Mouse (Mus musculus) kidney, embryonic 15.5 days (tissue): Measurements from ENCODE around the gene Ddit4. TPM values are rescaled to one million over a fixed set of nuclear protein-coding genes. Genes with fewer than 3 reads are reported as not detected.
A peak's percentile ranks its signal among the peaks of the same experiment; 100 is the strongest.

Source experiments
- ATAC-seq: fragments of 200-750 bp; cut with Nextera tagmentation; replicated peaks from 2 replicates; pipeline ENCODE4 v1.8.0; 2017; ENCODE audit warnings: moderate TSS enrichment; ENCODE audit not compliant: low FRiP score
- H3K27ac ChIP-seq: fragments of 300-500 bp; sonication (generic); 2 replicates; pipeline ENCODE4 v1.5.1; 2015; ENCODE audit warnings: mild to moderate bottlenecking, inconsistent platforms
- H3K27me3 ChIP-seq: fragments of 300-500 bp; sonication (generic); 2 replicates; pipeline ENCODE4 v1.6.1; 2015; ENCODE audit warnings: inconsistent platforms
- H3K36me3 ChIP-seq: fragments of 300-500 bp; sonication (generic); 2 replicates; pipeline ENCODE4 v1.6.1; 2015; ENCODE audit warnings: inconsistent platforms
- H3K4me1 ChIP-seq: fragments of 300-500 bp; sonication (generic); 2 replicates; pipeline ENCODE4 v1.6.1; 2015; ENCODE audit warnings: inconsistent platforms
- H3K4me2 ChIP-seq: fragments of 300-500 bp; sonication (generic); 2 replicates; pipeline ENCODE4 v1.6.1; 2015; ENCODE audit warnings: moderate library complexity, mild to moderate bottlenecking, inconsistent platforms
- H3K4me3 ChIP-seq: fragments of 300-500 bp; sonication (generic); replicated peaks from 2 replicates; pipeline ENCODE4 v1.5.1; 2015; ENCODE audit warnings: mild to moderate bottlenecking, inconsistent platforms
- H3K9ac ChIP-seq: fragments of 300-500 bp; sonication (generic); 2 replicates; pipeline ENCODE4 v1.6.1; 2015; ENCODE audit warnings: mild to moderate bottlenecking, inconsistent platforms
- H3K9me3 ChIP-seq: fragments of 300-500 bp; sonication (generic); replicated peaks from 2 replicates; pipeline ENCODE4 v1.6.1; 2016; ENCODE audit warnings: inconsistent platforms
- whole genome bisulfite sequencing: fragments of 180-500 bp; shearing (Covaris S2); methylation state at CpG from one replicate; pipeline ENCODE4 v1.1.7; 2015; ENCODE audit warnings: mixed read lengths; 5-methylcytosine and 5-hydroxymethylcytosine counted together
- polyA plus RNA-seq: library from polyadenylated mRNA; unstranded; fragments of >200 nt; fragmentation: Nextera tagmentation; extraction: Ambion mirVana; gene quantifications from 2 replicates; pipeline ENCODE4 v1.2.1, GENCODE M21; 2015

Ddit4 gene
- polyA plus RNA-seq, 1 experiment from 2014 or later, result 36.3 TPM

- H3K27ac ChIP-seq, result peak overlapping the region; percentile 81
Observed at GRCm38 (mm10) chr10:59969821-59970449, 18.3 kb upstream of the Ddit4 start.

GRCm38 (mm10) chr10:59967309-59967942, 15.8 kb upstream of the Ddit4 start:
- H3K27me3 ChIP-seq, result no peaks in the 10 kb centered on the region
- ATAC-seq, result no peak
- H3K4me3 ChIP-seq, result no peak overlapping the region
- H3K9ac ChIP-seq, result no peak overlapping the region
- H3K4me2 ChIP-seq, result no peak overlapping the region
- no peaks in the 10 kb centered on the region for H3K36me3 ChIP-seq
- 0 out of 2 replicates have a peak overlapping the region, but pooled peaks have one; percentile 6 for H3K27ac ChIP-seq
- WGBS, result 80% methylated on average over 6 of the region's 6 CpGs
- H3K4me1 ChIP-seq, result peaks cover 50% of the 10 kb centered on the region
- H3K9me3 ChIP-seq, result no peaks in the 10 kb centered on the region

More at GRCm38 (mm10) chr10:59969821-59970449, 18.3 kb upstream of the Ddit4 start:
- ATAC-seq, result no peak
- H3K27me3 ChIP-seq, result no peaks in the 10 kb centered on the region
- H3K4me2 ChIP-seq, result peak overlapping the region; percentile 79
- peak overlapping the region; percentile 54 for H3K4me3 ChIP-seq
- H3K36me3 ChIP-seq, result no peaks in the 10 kb centered on the region
- WGBS, result 3% methylated on average over 25 of the region's 25 CpGs
- peaks cover 56% of the 10 kb centered on the region for H3K4me1 ChIP-seq
- H3K9ac ChIP-seq, result peak overlapping the region; percentile 67
- no peaks in the 10 kb centered on the region for H3K9me3 ChIP-seq

GRCm38 (mm10) chr10:59966743-59967142, 15.1 kb upstream of the Ddit4 start:
- Histone ChIP-seq H3K27me3 (no peaks in the 10 kb centered on the region), H3K9ac (no peak overlapping the region), H3K4me1 (peaks cover 46% of the 10 kb centered on the region), H3K36me3 (no peaks in the 10 kb centered on the region), H3K27ac (no peak overlapping the region), H3K4me3 (no peak overlapping the region), H3K4me2 (no peak overlapping the region), H3K9me3 (no peaks in the 10 kb centered on the region)
- no peak for ATAC-seq
- WGBS, result 94% methylated on average over 6 of the region's 6 CpGs

- 37% methylated on average over 8 of the region's 8 CpGs for WGBS
- Histone ChIP-seq H3K4me1 (peaks cover 42% of the 10 kb centered on the region), H3K36me3 (no peaks in the 10 kb centered on the region), H3K9ac (no peak overlapping the region), H3K4me2 (no peak overlapping the region), H3K9me3 (no peaks in the 10 kb centered on the region), H3K27ac (peak overlapping the region; percentile 75), H3K27me3 (no peaks in the 10 kb centered on the region), H3K4me3 (no peak overlapping the region)
- ATAC-seq, result no peak
Observed at GRCm38 (mm10) chr10:59965788-59966187, 14.2 kb upstream of the Ddit4 start.

GRCm38 (mm10) chr10:59965362-59965695, 13.7 kb upstream of the Ddit4 start:
- H3K4me1 ChIP-seq, result peaks cover 37% of the 10 kb centered on the region
- no peaks in the 10 kb centered on the region for H3K36me3 ChIP-seq
- H3K9ac ChIP-seq, result no peak overlapping the region
- H3K4me3 ChIP-seq, result no peak overlapping the region
- no peaks in the 10 kb centered on the region for H3K9me3 ChIP-seq
- H3K4me2 ChIP-seq, result peak overlapping the region; percentile 54
- ATAC-seq, result no peak; the same call in 1 of the 2 replicates
- peak overlapping the region; percentile 75 for H3K27ac ChIP-seq
- WGBS, result 36% methylated on average over 9 of the region's 9 CpGs
- H3K27me3 ChIP-seq, result no peaks in the 10 kb centered on the region

GRCm38 (mm10) chr10:59964504-59965361, 13.1 kb upstream of the Ddit4 start:
- no peaks in the 10 kb centered on the region for H3K36me3 ChIP-seq
- H3K4me3 ChIP-seq, result peak overlapping the region; percentile 23
- peaks cover 31% of the 10 kb centered on the region for H3K4me1 ChIP-seq
- H3K9ac ChIP-seq, result no peak overlapping the region
- H3K27ac ChIP-seq, result peak overlapping the region; percentile 75
- 7% methylated on average over 19 of the region's 23 CpGs for WGBS
- H3K4me2 ChIP-seq, result peak overlapping the region; percentile 54
- no peaks in the 10 kb centered on the region for H3K27me3 ChIP-seq
- H3K9me3 ChIP-seq, result no peaks in the 10 kb centered on the region
- peak; percentile 82 for ATAC-seq

GRCm38 (mm10) chr10:59963609-59964008, 12.0 kb upstream of the Ddit4 start:
- Histone ChIP-seq H3K4me2 (no peak overlapping the region), H3K9ac (no peak overlapping the region), H3K9me3 (no peaks in the 10 kb centered on the region), H3K27ac (peak overlapping the region; percentile 75), H3K36me3 (no peaks in the 10 kb centered on the region), H3K27me3 (peaks cover 2% of the 10 kb centered on the region; the same call in 1 of the 2 replicates), H3K4me3 (no peak overlapping the region), H3K4me1 (peaks cover 33% of the 10 kb centered on the region)
- WGBS, result 70% methylated on average over 2 of the region's 2 CpGs
- ATAC-seq, result no peak

GRCm38 (mm10) chr10:59959517-59959916, 7.9 kb upstream of the Ddit4 start:
- no peak overlapping the region for H3K4me2 ChIP-seq
- peaks cover 33% of the 10 kb centered on the region for H3K4me1 ChIP-seq
- no peak overlapping the region for H3K27ac ChIP-seq
- peaks cover 3% of the 10 kb centered on the region; the same call in 1 of the 2 replicates for H3K27me3 ChIP-seq
- no peak overlapping the region for H3K4me3 ChIP-seq
- no peak overlapping the region for H3K9ac ChIP-seq
- no peaks in the 10 kb centered on the region for H3K9me3 ChIP-seq
- no peak for ATAC-seq
- WGBS, result 80% methylated on average over 12 of the region's 12 CpGs
- H3K36me3 ChIP-seq, result no peaks in the 10 kb centered on the region

GRCm38 (mm10) chr10:59958458-59958857, 6.8 kb upstream of the Ddit4 start:
- no peak overlapping the region; the same call in 1 of the 2 replicates for H3K27ac ChIP-seq
- ATAC-seq, result no peak
- peaks cover 26% of the 10 kb centered on the region for H3K4me1 ChIP-seq
- H3K27me3 ChIP-seq, result peaks cover 3% of the 10 kb centered on the region; the same call in 1 of the 2 replicates
- H3K9me3 ChIP-seq, result no peaks in the 10 kb centered on the region
- no peaks in the 10 kb centered on the region for H3K36me3 ChIP-seq
- 47% methylated on average over 5 of the region's 5 CpGs for WGBS
- H3K4me3 ChIP-seq, result no peak overlapping the region
- H3K9ac ChIP-seq, result no peak overlapping the region
- H3K4me2 ChIP-seq, result no peak overlapping the region

GRCm38 (mm10) chr10:59957171-59958149, 5.8 kb upstream of the Ddit4 start:
- H3K27me3 ChIP-seq, result peaks cover 3% of the 10 kb centered on the region; the same call in 1 of the 2 replicates
- H3K4me3 ChIP-seq, result 0 out of 2 replicates have a peak overlapping the region, but pooled peaks have one; percentile 4
- peak overlapping the region; percentile 39 for H3K4me2 ChIP-seq
- H3K4me1 ChIP-seq, result peaks cover 33% of the 10 kb centered on the region
- H3K9me3 ChIP-seq, result no peaks in the 10 kb centered on the region
- no peak overlapping the region for H3K27ac ChIP-seq
- peak; percentile 34; the same call in 1 of the 2 replicates for ATAC-seq
- 19% methylated on average over 25 of the region's 25 CpGs for WGBS
- H3K36me3 ChIP-seq, result no peaks in the 10 kb centered on the region
- H3K9ac ChIP-seq, result 0 out of 2 replicates have a peak overlapping the region, but pooled peaks have one; percentile 8

- ATAC-seq, result no peak
- Histone ChIP-seq H3K9me3 (no peaks in the 10 kb centered on the region), H3K36me3 (no peaks in the 10 kb centered on the region), H3K4me2 (no peak overlapping the region), H3K9ac (no peak overlapping the region), H3K4me1 (peaks cover 36% of the 10 kb centered on the region), H3K27ac (no peak overlapping the region), H3K27me3 (peaks cover 3% of the 10 kb centered on the region; the same call in 1 of the 2 replicates), H3K4me3 (no peak overlapping the region)
- WGBS, result 74% methylated on average over 5 of the region's 5 CpGs
Observed at GRCm38 (mm10) chr10:59956681-59957080, 5.0 kb upstream of the Ddit4 start.
